Mouse (Mus musculus): ENCODE data around the gene Shb. TPM values are rescaled to one million over a fixed set of nuclear protein-coding genes. Genes with fewer than 3 reads are reported as not detected.

The Shb gene
- 1.8 TPM for polyA plus RNA-seq (2014; fragmentation: Illumina TruSeq; extraction: RNeasy Lipid Tissue Mini Kit (QIAGEN cat#74804); ENCODE audit: low read depth, low replicate concordance)

GRCm38 (mm10) chr4:45532375-45532774 lies at the start of gene Shb:
Shb (minus strand) TSS chr4:45532470.

GRCm38 (mm10) chr4:45408427-45409132 lies 123.7 kb downstream of the Shb start, which contains the start of gene Slc25a51:
Slc25a51 (minus strand) TSS chr4:45408766.

Other genes starting within 250 kb of the Shb start
- 32.6 TPM for gene Trmt10b, start 235.3 kb downstream of the Shb start, polyA plus RNA-seq (2014; fragmentation: Illumina TruSeq; extraction: RNeasy Lipid Tissue Mini Kit (QIAGEN cat#74804); ENCODE audit: low read depth, low replicate concordance)
- gene Dcaf10, start 190.4 kb downstream of the Shb start, polyA plus RNA-seq (2014; fragmentation: Illumina TruSeq; extraction: RNeasy Lipid Tissue Mini Kit (QIAGEN cat#74804); ENCODE audit: low read depth, low replicate concordance) = 32.1 TPM
- gene Exosc3, start 189.7 kb downstream of the Shb start, polyA plus RNA-seq (2014; fragmentation: Illumina TruSeq; extraction: RNeasy Lipid Tissue Mini Kit (QIAGEN cat#74804); ENCODE audit: low read depth, low replicate concordance) = 99.5 TPM
- 9.1 TPM for gene Slc25a51, start 123.7 kb downstream of the Shb start, polyA plus RNA-seq (2014; fragmentation: Illumina TruSeq; extraction: RNeasy Lipid Tissue Mini Kit (QIAGEN cat#74804); ENCODE audit: low read depth, low replicate concordance)

All from testis, adult 10 weeks (tissue).